Mouse (Mus musculus) neutrophil, adult 65 days (primary cell): ENCODE measurements around the gene Vmn1r200. TPM values are rescaled to one million over a fixed set of nuclear protein-coding genes. Genes with fewer than 3 reads are reported as not detected.

ENCODE experiments used
- total RNA-seq: library from RNA; stranded (reverse); gene quantifications from 2 replicates; pipeline ENCODE4 v1.2.4, GENCODE M21; 2023

Gene Vmn1r200
- total RNA-seq, result not detected in 2 replicates

GRCm38 (mm10) chr13:22390073-22390472, at the start of gene Vmn1r200:
Gene Vmn1r200 (plus strand): TSS chr13:22390373.

DNA sequence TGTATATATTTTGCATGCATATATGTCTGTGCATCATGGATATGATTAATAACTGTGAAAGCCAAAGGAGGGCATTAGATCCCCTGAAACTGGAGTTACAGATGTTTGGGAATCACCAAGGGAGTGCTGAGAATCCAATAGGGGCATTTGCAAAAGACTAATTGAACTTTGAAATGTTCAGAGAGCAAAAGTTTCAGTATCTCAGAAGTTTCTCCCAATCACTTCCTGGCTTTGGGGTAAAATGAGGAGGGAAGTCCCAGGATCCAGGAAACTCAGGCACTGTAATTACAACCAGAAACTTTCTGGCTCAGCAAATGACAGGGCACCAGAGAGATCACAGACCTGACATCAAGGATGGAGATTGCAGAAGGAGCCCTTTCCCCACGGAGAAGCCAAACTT, 40.1 kb upstream of the Vmn1r200 start, which contains the start of gene Vmn1r198:
Gene Vmn1r198, plus strand, starts transcription at position 301 of the 400 bp plus-strand sequence.

GRCm38 (mm10) chr13:22379518-22379917, 10.7 kb upstream of the Vmn1r200 start, which contains the start of gene Vmn1r199:
Gene Vmn1r199 (plus strand): TSS chr13:22379818.

Other genes with a start within 250 kb of the Vmn1r200 start
- gene Vmn1r191, start 206.4 kb upstream of the Vmn1r200 start, total RNA-seq, result not detected in 2 replicates
- not detected in 2 replicates for gene Vmn1r192, start 199.2 kb upstream of the Vmn1r200 start, total RNA-seq
- not detected in 2 replicates for gene Vmn1r193, start 167.2 kb upstream of the Vmn1r200 start, total RNA-seq
- gene Vmn1r194, start 146.2 kb upstream of the Vmn1r200 start, total RNA-seq, result not detected in 2 replicates
- gene Vmn1r195, start 119.9 kb upstream of the Vmn1r200 start, total RNA-seq, result not detected in 2 replicates
- gene Vmn1r196, start 100.5 kb upstream of the Vmn1r200 start, total RNA-seq, result not detected in 2 replicates
- not detected in 2 replicates for gene Vmn1r197, start 65.8 kb upstream of the Vmn1r200 start, total RNA-seq
- gene Vmn1r198, start 40.0 kb upstream of the Vmn1r200 start, total RNA-seq, result not detected in 2 replicates
- not detected in 2 replicates for gene Vmn1r199, start 10.6 kb upstream of the Vmn1r200 start, total RNA-seq
- gene Vmn1r201, start 81.5 kb downstream of the Vmn1r200 start, total RNA-seq, result not detected in 2 replicates
- gene Vmn1r202, start 115.0 kb downstream of the Vmn1r200 start, total RNA-seq, result not detected in 2 replicates
- gene Vmn1r203, start 127.7 kb downstream of the Vmn1r200 start, total RNA-seq, result not detected in 2 replicates
- gene Vmn1r204, start 162.8 kb downstream of the Vmn1r200 start, total RNA-seq, result not detected in 2 replicates
- gene Vmn1r205, start 202.6 kb downstream of the Vmn1r200 start, total RNA-seq, result not detected in 2 replicates
- gene Vmn1r206, start 233.9 kb downstream of the Vmn1r200 start, total RNA-seq, result not detected in 2 replicates